Mouse (Mus musculus) NIH3T3 (cell line): ENCODE measurements at regions not wholly inside any gene's neighbourhood (a gene's known extent, or its start where the extent isn't known, plus 50 kb on each side); places are given as distances from the start of the nearest gene placed in this dataset.
"Not testable (repeated sequence)": the region's sequence is repeated elsewhere in the genome, so short reads cannot be mapped to it uniquely, and the experiment has no call there.

Source experiments
- DNase-seq: peaks from one replicate; pipeline ENCODE4 v3.0.0-alpha.2; 2012; ENCODE audit warnings: low read depth

GRCm38 (mm10) chr19:35034408-35034807, 112.2 kb downstream of the Kif20b start:
- no peak for DNase-seq

- no peak for DNase-seq
Observed at GRCm38 (mm10) chr19:35045576-35045975, 123.4 kb downstream of the Kif20b start.

- no peak for DNase-seq
Observed at GRCm38 (mm10) chr19:35066352-35066935, 144.3 kb downstream of the Kif20b start.

GRCm38 (mm10) chr19:35081126-35081525, 159.0 kb downstream of the Kif20b start:
- DNase-seq: no peak

GRCm38 (mm10) chr19:35101244-35101643, 179.1 kb downstream of the Kif20b start:
- no peak for DNase-seq

- DNase-seq: no peak
Observed at GRCm38 (mm10) chr19:35114313-35114712, 192.2 kb downstream of the Kif20b start.

DNA sequence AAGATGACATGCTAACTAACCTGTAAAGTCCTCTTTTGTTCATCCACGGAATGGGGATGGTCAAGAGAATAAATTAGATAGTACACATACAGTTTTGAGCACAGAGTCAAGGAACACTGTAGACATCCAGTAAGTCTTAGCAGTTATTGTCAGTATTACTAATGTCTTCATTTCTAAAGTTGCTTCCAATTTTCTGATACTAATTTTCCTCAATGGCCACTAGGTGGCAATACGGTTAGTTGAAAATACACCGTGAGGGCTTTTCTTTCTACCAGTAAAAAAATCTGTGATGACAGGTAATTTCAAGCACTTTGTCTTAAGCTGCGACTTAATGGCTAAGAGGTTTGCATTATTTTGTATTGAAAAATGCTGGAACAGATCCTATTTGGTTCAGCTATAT, 203.1 kb downstream of the Kif20b start:
- peak; percentile 62 for DNase-seq

- no peak for DNase-seq
Observed at GRCm38 (mm10) chr19:35126594-35127051, 204.5 kb downstream of the Kif20b start.

DNA sequence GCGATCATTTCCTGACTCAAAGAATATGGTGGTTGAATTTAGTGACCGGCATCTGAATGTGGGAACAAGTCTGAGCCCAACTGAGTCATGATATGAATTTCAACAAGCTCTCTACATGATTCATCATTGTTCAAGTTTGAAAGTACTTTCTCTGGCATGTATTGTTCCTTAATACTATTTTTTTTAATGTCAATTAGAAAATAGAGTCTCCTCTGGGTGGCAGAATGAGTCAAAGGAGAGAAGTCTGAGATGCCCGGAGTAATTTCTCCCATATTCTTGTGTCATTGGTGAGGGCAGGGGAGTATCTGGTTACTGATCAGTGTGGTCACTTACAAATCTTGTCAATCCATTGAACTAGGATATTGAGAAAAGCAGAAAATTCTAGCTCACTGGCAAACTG, 205.9 kb downstream of the Kif20b start:
- no peak for DNase-seq

DNA sequence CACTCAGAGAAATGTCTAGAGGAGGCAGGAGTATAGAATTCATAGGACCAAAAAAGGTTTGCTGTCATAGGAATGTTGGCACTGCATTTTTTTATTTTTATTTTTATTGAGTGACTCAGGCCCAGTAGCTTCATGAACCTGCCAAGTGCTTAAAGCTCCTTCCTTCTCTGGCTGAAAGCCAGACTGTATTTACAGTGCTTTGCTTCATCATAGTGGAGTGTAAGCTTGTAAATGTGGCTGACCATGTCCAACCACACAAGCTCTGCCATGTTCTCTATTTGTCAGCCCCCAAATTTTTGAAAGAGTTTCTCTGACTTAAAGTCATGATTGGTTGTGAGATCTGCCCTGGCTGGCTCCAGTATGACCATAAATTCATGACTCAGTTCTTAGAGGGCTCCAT, 221.0 kb downstream of the Kif20b start:
- peak; percentile 48 for DNase-seq

DNA sequence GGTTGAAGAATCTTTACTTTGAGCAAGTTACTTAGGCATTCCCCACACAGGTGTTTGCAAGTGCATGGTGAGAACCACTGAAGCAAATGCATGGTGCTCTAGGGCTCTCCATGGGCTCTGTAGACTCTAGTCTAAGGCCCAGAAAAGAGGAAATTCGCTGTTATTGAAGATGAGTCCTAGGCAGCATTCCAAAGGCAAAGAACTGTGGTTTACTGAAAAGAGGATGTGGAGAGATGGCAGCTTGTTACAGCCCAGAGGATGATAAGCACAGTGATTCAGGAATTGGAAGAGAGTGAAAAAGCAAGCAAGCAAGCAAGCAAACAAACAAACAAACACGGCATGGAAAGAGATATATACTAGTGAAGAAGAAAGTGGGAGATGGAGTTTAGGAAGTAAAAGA, 221.6 kb downstream of the Kif20b start:
- no peak for DNase-seq

- DNase-seq: not testable (repeated sequence)
Observed at GRCm38 (mm10) chr19:35149476-35149875, 227.3 kb downstream of the Kif20b start.

DNA sequence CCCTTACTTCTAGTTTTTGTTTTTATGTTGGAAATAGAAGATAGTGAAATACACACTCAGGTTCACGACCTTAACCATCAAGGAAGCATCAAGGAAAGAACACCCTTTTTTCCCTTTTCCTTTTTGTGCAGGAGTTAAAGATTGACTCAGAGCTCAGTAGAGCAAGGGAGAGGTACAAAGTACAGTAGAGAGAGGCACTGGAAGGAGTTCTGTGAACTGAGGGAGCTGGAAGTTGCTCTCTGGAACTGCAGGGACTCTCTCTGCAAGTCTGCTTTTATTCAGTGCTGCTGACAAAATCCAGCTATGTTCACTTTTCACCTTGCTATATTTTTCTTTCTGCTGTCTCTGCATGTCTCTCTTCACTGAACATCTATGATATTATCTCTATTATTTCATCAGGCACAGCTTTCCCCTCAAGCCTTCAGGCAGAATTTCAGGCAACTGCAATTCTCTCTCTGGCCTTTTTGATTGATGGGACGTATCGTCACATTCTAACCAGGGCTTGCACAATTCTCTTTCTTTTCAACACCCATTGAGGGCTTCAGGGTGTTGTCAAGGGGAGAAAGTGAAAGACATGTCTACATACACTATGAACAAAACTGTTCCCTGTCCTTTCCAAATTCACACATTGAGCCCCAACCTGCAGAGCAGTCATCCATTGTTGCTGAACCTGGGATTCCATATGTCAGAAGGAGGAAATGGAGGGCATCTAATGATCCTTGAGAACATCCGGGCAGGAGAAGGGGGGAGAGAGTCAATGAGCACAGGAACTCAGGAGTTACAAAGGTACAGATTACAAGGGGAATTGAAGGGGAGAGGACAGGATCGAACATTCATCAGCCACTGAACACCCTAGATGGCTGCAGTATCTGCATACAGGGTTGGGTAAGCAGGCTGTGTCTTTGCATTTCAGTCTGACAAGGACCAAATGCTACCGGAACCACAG, 228.9 kb downstream of the Kif20b start:
- DNase-seq: no peak

- DNase-seq: no peak
Observed at GRCm38 (mm10) chr19:35151841-35152240, 229.7 kb downstream of the Kif20b start.

- DNase-seq: no peak
Observed at GRCm38 (mm10) chr19:35157849-35158248, 235.7 kb downstream of the Kif20b start.

DNA sequence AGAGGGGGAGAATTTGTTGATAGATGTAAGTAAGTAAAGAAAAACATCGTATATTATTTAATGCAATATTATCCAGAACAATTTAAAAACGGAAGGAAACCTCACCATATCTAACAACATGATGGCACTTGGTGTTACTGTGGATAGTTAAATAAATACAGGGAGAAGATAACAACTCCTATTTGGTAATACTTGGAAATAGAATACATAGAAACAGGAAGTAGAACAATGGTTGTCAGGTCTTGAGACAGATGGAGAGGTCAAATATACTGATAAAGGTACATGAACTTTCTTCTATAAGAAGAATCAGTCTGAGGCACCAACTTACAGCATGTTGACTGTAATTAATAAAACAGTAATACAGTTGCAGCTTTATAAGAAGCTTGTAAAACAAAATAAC, 242.6 kb downstream of the Kif20b start:
- DNase-seq: no peak

DNA sequence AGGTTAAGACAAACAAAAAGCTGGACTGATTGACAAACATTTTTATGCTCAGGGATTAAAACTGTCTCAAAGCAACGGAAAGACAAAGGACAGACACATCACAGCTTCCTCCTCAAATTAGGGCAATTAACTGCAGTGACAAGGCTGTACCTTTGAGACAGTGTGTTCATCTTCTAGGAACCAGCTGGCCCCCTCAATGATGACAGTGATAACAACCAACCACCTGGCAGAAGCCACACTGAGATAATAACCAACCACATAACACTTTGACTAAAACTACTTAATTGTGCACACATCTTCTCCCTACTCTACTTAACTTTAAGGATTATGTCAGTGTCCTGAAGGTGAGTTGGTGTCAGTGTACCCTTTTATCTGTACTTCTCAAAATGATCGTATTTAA, 248.4 kb downstream of the Kif20b start:
- DNase-seq: no peak

DNA sequence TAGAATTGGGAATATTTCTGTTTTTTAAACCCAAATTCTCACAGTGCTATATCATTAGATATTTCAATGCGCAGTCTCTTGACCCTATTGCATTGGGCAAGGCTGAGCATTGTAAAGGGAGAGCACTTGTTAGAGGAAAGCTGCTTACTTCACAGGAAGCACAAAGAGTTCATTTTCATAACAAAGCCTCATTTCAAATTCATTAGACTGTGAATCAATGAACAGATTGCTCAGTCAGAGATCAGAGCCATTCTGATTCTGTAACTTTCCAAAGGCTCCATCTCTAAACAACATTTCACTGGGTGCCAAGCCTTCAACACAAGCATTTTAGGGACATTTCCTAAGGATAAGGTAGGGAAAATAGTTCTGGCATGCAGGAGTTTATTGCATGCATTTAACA, 257.9 kb downstream of the Kif20b start:
- no peak for DNase-seq

DNA sequence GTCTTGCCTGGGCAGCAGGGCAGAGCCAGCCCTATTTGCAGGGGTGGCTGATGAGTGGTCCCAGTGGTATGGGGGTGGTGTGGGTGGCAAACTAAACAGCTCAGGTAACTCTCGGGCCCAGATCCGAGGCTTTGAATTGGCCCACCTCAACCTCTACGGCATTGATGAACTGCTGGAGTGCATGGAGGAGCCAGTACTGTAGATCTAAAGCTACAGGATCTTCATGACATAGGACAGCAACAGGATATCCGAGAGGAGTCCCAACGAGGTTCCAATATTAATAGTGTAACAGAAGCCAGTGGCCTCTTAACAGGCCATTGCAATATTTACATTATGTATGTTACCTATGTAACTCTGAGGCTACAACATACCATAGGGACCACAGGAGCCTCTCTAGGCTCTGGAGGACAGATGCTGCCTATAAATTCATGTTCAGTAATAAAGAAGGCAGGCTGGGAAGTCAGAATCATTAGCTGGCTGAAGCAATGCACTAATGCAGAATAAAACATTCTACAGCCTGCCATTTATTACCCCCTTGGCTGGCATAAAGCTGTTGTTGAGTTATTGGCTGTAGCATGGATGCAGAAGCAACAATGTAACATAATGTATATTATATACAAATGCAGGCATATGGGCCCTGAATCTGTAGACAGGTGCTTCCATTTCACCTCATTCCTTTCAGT, 283.5 kb downstream of the Kif20b start:
- DNase-seq: no peak

DNA sequence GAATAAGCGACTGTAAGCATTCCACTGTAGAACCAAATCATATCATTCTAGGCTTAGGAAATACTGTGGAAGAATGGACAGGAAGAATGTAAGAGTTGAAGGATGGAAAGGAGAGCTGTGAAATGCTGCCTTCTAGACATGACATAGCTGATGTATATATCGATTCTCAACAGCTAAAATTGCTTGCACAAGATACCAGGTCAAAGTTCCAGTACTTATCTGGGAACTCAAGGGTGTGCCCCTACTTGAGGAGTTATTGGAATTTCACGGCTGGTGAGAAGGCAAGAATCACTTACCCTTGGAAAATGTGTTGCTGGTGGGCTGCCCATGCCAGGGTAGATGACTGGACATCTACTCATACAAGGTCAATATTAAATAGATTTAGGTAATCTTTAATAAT, 322.0 kb downstream of the Kif20b start:
- DNase-seq: no peak

DNA sequence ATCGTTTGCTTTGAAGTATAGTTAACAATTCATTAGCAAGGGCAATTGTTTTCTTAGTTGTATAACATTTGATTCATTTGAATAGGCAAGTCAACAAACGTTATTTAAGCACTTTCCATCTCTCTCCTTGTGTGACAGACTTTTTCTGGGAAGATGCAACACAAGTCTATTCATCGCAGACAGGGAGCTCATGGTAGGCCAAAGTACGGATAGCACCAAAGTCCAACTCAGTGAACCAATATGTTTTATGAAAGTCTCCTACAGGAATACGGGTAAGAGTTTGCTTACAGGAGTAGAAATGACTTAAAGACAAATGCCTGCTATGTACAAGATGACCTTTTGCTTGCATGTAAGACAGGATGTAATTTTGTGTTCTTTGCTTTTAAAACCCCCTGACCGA, 325.4 kb downstream of the Kif20b start:
- no peak for DNase-seq

- DNase-seq: not testable (repeated sequence)
Observed at GRCm38 (mm10) chr19:35258634-35259033, 336.5 kb downstream of the Kif20b start.

GRCm38 (mm10) chr19:35263101-35263500, 340.9 kb downstream of the Kif20b start:
- DNase-seq: no peak
